Mouse (Mus musculus): ENCODE results near the gene Olfr1175-ps.

Gene Olfr1175-ps

DNA sequence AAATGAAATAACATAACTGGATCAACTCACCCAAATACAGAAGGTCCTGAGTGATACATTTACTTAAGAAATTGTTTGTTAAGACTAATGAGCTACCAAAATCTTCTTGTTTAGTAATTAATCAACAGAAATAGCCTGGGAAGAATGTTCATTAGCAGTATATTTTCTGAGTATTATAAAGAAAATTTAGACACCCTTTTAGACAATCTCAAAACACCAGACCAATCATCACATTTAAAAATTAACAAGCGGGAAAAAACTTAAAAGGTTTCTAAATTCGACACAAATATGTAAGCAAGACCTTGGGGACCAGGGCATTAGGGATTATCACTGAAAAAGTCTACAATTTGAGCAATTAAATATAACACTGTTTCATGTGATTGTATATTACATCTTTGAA is at the start of gene Olfr1175-ps:
Gene Olfr1175-ps (minus strand): TSS at position 101 of the 400 bp plus-strand sequence.
- no peak for TF ChIP-seq GATA4 (IDR thresholded peaks at IDR 0.05; ENCODE audit: insufficient replicate concordance, low read length)

DNA sequence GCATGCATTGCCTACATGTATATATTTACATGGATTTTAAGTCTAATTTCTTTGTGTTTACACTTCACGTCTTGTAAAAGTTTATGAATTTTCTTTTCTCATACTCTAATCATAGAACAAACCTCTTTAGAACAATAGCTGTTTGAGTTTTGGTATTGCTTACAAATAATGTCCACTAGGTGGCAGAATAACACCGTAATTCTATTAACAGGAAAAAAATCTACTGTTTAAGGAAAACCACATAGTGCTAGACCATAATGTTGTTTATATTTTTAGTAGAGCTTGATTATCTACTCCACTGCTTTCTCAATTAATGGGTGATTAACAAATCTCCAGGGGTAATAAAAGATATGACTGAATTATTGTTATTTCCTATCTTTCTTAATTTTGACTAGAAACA is 29.3 kb upstream of the Olfr1175-ps start:
- no peak for TF ChIP-seq GATA4 (IDR thresholded peaks at IDR 0.05; ENCODE audit: insufficient replicate concordance, low read length)

DNA sequence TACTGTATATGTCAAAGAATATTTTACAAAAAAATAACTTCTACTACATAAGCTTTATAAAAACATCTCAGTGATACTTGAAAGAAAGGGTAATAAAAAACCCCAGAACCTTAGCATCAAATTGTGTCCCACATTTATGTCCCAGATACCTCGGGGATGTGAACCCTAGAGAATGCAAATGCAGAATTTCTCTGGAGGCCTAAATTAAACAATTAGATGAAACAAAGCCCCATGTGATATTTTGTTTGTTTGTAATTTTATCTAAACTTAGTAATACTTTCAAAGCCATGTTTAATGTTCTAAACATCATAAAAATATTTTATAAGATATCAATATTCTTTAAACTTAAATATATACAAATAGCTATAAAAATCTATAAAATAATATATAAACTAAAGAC is 19.4 kb upstream of the Olfr1175-ps start, which contains the start of gene Olfr1177-ps:
Gene Olfr1177-ps (minus strand): TSS at position 101 of the 400 bp plus-strand sequence.
- no peak for TF ChIP-seq GATA4 (IDR thresholded peaks at IDR 0.05; ENCODE audit: insufficient replicate concordance, low read length)

DNA sequence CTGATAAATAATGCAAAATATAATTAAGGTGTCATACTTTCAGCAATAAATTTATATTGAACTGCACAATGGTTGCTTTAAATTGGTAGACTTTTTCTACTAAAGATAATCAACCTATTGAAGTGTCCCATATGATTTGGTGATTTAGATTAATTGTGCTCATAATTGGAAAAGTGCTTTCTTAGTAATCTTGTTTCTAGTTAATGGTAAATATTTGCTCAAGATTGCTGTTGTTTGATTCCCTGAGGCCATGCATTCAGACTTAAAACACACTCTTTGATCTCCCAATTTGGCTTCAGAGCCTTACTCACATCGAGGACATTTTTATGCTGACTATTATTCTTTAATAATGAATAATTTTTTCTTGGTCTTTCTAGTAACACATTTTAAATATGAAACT is 9.4 kb upstream of the Olfr1175-ps start, which contains the start of gene Olfr1176:
Gene Olfr1176 (plus strand): TSS at position 301 of the 400 bp plus-strand sequence.
- no peak for TF ChIP-seq GATA4 (IDR thresholded peaks at IDR 0.05; ENCODE audit: insufficient replicate concordance, low read length)

DNA sequence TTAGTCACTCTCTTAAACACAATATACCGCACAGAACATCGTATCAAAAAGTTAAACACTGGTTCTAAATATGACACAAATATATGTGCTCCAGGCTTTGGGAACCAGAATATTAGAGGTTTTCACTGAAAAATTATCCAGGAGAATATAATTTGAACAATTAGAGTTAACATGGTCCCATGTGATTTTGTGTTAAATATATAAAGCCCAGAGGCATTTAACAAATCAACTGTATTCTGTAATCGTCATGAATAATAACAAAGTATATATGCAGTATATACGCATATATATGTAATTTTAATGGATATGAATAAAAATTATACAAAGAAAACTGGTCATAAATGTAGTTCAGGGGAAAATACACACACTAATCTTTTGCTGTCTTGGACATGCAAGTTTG is 12.0 kb downstream of the Olfr1175-ps start, which contains the start of gene Olfr1174-ps:
Gene Olfr1174-ps (minus strand): TSS at position 101 of the 400 bp plus-strand sequence.
- TF ChIP-seq GATA4 (IDR thresholded peaks at IDR 0.05; ENCODE audit: insufficient replicate concordance, low read length): no peak

DNA sequence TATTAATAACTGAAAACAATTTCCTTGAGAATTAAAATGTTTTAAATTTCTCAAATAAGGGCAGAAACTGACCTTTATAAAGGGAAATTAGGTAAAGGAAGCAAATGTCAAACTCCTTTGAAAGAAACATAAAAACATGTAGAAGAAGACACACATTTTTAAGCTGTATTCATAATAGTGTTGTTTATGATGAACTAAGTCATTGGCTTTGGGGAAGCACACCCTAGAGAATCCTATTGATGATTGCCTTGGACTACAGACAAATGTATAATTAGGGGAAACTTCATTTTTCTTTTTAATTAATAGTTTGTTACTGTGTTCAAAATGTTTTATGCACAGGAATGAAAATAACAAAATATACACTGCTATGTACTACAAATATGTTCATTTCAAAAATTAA is 47.2 kb downstream of the Olfr1175-ps start, which contains the start of gene Olfr1173:
Gene Olfr1173 (minus strand): TSS at position 101 of the 400 bp plus-strand sequence.
- TF ChIP-seq GATA4 (IDR thresholded peaks at IDR 0.05; ENCODE audit: insufficient replicate concordance, low read length): no peak
